Mouse (Mus musculus) neural tube, embryonic 14.5 days (tissue): ENCODE results near the gene Gm29427. TPM values are rescaled to one million over a fixed set of nuclear protein-coding genes. Genes with fewer than 3 reads are reported as not detected.

Experiments
- ATAC-seq: fragments of 200-750 bp; cut with Nextera tagmentation; 2 replicates; pipeline ENCODE4 v1.8.0; 2017; ENCODE audit warnings: low read depth, mild to moderate bottlenecking, moderate TSS enrichment, moderate library complexity
- H3K27ac ChIP-seq: fragments of 300-500 bp; sonication (generic); 2 replicates; pipeline ENCODE4 v1.5.1; 2014; ENCODE audit warnings: low read depth, mild to moderate bottlenecking, control low read depth, low read length, moderate library complexity, mixed read lengths
- H3K27me3 ChIP-seq: fragments of 300-500 bp; sonication (generic); 2 replicates; pipeline ENCODE4 v1.6.1; 2014; ENCODE audit warnings: low read length; ENCODE audit not compliant: control insufficient read depth, insufficient read depth
- H3K36me3 ChIP-seq: fragments of 300-500 bp; sonication (generic); 2 replicates; pipeline ENCODE4 v1.6.1; 2014; ENCODE audit warnings: low read length, mixed read lengths; ENCODE audit not compliant: control insufficient read depth, insufficient read depth
- H3K4me1 ChIP-seq: fragments of 300-500 bp; sonication (generic); 2 replicates; pipeline ENCODE4 v1.6.1; 2014; ENCODE audit warnings: low read length; ENCODE audit not compliant: control insufficient read depth, insufficient read depth
- H3K4me2 ChIP-seq: fragments of 300-500 bp; sonication (generic); 2 replicates; pipeline ENCODE4 v1.6.1; 2014; ENCODE audit warnings: mild to moderate bottlenecking, low read depth, low read length, control low read depth
- H3K4me3 ChIP-seq: fragments of 300-500 bp; sonication (generic); 2 replicates; pipeline ENCODE4 v1.5.1; 2014; ENCODE audit warnings: low read depth, low read length, control low read depth, mixed read lengths
- H3K9ac ChIP-seq: fragments of 300-500 bp; sonication (generic); replicated peaks from 2 replicates; pipeline ENCODE4 v1.6.1; 2014; ENCODE audit warnings: low read depth, mild to moderate bottlenecking, control low read depth, low read length, mixed read lengths
- H3K9me3 ChIP-seq: fragments of 300-500 bp; sonication (generic); 2 replicates; pipeline ENCODE4 v1.6.1; 2016; ENCODE audit warnings: low read length; ENCODE audit not compliant: control insufficient read depth
- WGBS: fragments of 180-500 bp; shearing (Covaris S2); extraction: QIAGEN DNeasy Blood & Tissue Kit; methylation state at CpG from one replicate; pipeline ENCODE4 v1.1.7; 2014; 5-methylcytosine and 5-hydroxymethylcytosine counted together
- polyA plus RNA-seq: library from polyadenylated mRNA; unstranded; fragments of >200 nt; fragmentation: Nextera tagmentation; extraction: Ambion mirVana; gene quantifications from 2 replicates; pipeline ENCODE4 v1.2.1, GENCODE M21; 2014

Gene Gm29427
- polyA plus RNA-seq, 1 experiment from 2014 or later = not detected

DNA sequence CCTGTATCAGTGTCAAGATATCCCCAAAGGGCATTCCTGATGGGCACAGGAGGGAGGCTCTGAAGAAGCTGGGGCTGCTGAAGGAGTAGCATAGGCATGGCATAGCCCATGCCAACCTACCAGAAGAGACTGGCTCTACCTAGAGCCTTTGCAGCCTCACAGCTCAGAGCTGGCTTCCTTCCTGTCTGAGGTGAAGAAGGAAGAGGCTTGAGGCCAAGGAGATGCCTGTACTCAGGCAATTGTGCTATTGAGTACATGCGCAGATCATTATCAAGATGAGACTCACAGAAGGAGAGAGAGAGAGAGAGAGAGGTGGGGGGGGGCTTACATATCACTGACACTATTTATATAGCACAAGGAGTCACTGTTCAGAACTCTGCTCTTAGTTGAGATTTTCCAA lies 28.2 kb upstream of the Gm29427 start:
- WGBS = 96% methylated on average over 1 of the region's 1 CpGs
- H3K9me3 ChIP-seq = no peaks in the 10 kb centered on the region
- no peak overlapping the region for H3K9ac ChIP-seq
- H3K4me1 ChIP-seq = no peaks in the 10 kb centered on the region
- no peaks in the 10 kb centered on the region for H3K27me3 ChIP-seq
- no peak overlapping the region for H3K4me2 ChIP-seq
- H3K4me3 ChIP-seq = no peak overlapping the region
- no peaks in the 10 kb centered on the region for H3K36me3 ChIP-seq
- H3K27ac ChIP-seq = no peak overlapping the region
- no peak for ATAC-seq

DNA sequence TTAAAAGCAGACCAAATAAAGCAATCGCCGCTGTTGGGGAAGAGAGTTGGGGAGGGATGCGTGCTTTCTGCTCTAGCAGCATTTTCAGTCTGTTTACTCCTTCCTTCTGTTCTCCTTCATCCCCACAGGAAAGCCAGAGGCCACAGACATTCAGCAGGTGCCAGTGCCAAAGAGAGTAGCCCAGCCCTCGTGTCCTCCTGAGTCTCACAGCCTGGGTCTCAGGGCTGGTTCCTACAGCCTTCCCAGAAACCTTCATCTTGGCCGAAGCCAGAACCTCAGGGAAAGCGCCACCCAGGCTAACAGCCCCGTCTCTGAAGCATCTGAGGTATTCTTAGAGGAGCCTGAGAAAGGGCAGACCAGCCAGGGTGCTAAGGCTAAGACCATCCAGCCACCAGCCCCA lies 26.6 kb upstream of the Gm29427 start:
- H3K4me2 ChIP-seq = no peak overlapping the region
- no peak for ATAC-seq
- no peaks in the 10 kb centered on the region for H3K36me3 ChIP-seq
- H3K9ac ChIP-seq = no peak overlapping the region
- H3K4me1 ChIP-seq = no peaks in the 10 kb centered on the region
- H3K4me3 ChIP-seq = no peak overlapping the region
- no peaks in the 10 kb centered on the region for H3K9me3 ChIP-seq
- WGBS = 91% methylated on average over 7 of the region's 7 CpGs
- H3K27ac ChIP-seq = no peak overlapping the region
- H3K27me3 ChIP-seq = no peaks in the 10 kb centered on the region

DNA sequence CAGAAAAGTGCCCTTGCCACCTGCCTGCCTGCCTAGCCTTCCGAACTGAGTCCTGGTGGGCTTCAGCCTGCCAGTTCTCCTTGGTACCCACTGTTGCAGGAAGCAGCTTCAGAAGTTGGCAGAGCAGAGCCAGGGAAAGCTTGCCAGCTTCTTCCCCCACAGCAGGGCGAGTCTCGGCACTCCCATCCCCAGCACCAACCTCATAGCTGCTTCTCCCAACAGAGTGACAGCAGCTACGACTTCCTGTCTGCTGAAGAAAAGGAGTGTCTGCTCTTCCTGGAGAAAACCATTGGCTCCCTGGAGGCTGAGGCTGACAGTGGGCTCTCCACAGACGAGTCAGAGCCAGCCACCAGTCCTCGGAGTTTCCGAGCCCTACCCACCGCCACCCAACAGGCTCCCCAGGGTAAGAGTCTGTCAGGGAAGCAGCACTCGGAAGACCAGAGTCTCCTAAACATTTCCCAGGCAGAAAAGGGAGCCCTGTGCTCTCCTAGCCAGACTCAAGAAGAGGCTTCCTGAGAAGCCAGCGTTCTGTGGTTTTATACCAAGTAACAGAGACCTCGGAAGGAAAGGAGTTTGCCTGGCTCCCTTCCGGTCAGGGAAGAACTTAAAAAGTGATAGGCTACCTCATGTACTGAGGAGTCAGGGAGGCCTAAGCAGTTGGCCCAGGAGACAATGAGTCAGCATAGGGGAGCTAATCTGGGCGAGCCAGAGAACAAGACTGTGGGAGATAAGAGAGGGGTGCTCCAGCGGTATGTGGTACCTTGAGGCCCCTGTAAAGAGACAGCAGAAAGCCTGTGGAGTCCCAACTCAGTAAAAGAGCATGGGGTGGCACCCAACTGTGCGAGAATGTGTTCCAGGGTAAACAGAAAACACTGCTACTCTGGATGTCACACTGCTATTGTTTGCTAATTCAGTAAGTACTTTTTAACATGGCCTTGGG lies 25.5 kb upstream of the Gm29427 start:
- WGBS = 69% methylated on average over 15 of the region's 15 CpGs
- no peak for ATAC-seq
- no peaks in the 10 kb centered on the region for H3K27me3 ChIP-seq
- no peak overlapping the region for H3K4me2 ChIP-seq
- no peak overlapping the region for H3K4me3 ChIP-seq
- H3K36me3 ChIP-seq = no peaks in the 10 kb centered on the region
- no peaks in the 10 kb centered on the region for H3K9me3 ChIP-seq
- no peak overlapping the region for H3K9ac ChIP-seq
- H3K27ac ChIP-seq = no peak overlapping the region
- H3K4me1 ChIP-seq = no peaks in the 10 kb centered on the region

DNA sequence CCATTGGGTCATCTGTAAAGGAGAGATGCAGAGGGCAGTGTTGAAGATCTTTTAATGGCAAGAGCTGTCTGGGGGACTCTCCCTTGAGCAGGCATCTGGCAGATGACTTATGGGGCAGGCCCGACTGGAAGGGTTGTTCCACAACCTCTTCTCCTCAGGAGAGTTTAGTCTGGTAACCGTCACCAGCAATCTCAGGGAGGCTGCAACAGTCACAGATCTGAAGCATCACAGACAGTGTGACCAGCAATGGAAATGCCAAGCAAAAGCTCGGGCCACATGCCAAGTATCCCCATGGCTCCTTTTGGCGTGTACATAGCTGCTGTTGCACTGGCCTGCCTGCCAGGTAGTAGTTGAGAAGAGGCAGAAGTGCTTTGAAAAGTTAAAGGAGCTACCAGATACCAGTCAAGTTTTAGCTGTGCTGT lies 24.6 kb upstream of the Gm29427 start:
- Histone ChIP-seq H3K9me3 (no peaks in the 10 kb centered on the region), H3K4me3 (no peak overlapping the region), H3K9ac (no peak overlapping the region), H3K4me1 (no peaks in the 10 kb centered on the region), H3K36me3 (no peaks in the 10 kb centered on the region), H3K27me3 (no peaks in the 10 kb centered on the region), H3K4me2 (no peak overlapping the region), H3K27ac (no peak overlapping the region)
- WGBS = 76% methylated on average over 4 of the region's 4 CpGs
- no peak for ATAC-seq

DNA sequence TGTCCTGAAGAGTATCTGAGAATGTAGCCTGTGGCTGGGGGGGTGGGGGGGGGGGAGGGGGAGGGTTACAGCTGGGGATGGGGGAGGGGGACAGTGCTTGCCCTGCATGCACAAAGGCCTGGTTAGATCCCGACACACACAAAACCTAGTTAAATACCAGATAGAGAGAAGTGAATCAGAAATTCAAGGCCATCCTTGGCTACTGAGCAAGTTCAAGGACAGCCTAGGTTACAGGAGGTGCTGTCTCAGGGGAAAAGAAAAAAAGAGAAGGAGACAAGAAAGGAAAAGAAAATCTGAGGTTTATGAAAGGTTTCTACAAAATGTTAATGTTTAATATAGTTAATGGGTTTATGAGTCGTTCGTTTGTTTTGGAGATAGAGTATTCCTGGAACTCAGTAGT lies 24.0 kb upstream of the Gm29427 start:
- Histone ChIP-seq H3K9ac (no peak overlapping the region), H3K4me1 (no peaks in the 10 kb centered on the region), H3K9me3 (no peaks in the 10 kb centered on the region), H3K27me3 (no peaks in the 10 kb centered on the region), H3K4me3 (no peak overlapping the region), H3K36me3 (no peaks in the 10 kb centered on the region), H3K4me2 (no peak overlapping the region), H3K27ac (no peak overlapping the region)
- no peak for ATAC-seq
- 75% methylated on average over 3 of the region's 3 CpGs for WGBS

DNA sequence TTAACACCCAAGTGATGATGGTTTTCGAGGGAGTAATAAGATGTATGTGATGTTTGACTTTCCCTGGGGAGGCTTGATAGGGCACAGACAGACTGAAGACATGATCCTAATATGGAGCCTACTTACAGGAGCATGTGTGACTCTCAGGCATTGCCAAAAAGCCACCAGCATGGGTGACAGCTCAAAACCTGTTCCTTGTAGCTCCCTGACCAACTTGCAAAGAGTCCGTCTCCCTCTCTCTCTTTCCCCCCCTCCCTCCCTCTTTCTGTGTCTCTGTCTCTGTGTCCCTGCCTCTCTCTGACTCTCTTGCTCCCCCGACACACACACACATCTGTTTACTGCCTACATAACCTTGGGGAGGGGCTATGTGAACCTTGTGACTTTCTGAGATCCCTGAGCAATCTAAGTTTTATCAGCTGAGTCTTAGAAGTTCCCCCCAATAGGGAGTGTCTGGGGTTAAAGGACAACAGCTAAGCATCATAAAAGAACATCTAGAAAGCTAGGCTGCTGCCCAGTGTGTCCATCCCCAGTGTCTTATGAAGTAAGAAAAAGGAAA lies 23.0 kb upstream of the Gm29427 start:
- Histone ChIP-seq H3K4me1 (no peaks in the 10 kb centered on the region), H3K27me3 (no peaks in the 10 kb centered on the region), H3K27ac (no peak overlapping the region), H3K4me2 (no peak overlapping the region), H3K9ac (no peak overlapping the region), H3K36me3 (no peaks in the 10 kb centered on the region), H3K4me3 (no peak overlapping the region), H3K9me3 (no peaks in the 10 kb centered on the region)
- ATAC-seq = no peak
- WGBS = 88% methylated on average over 3 of the region's 3 CpGs

DNA sequence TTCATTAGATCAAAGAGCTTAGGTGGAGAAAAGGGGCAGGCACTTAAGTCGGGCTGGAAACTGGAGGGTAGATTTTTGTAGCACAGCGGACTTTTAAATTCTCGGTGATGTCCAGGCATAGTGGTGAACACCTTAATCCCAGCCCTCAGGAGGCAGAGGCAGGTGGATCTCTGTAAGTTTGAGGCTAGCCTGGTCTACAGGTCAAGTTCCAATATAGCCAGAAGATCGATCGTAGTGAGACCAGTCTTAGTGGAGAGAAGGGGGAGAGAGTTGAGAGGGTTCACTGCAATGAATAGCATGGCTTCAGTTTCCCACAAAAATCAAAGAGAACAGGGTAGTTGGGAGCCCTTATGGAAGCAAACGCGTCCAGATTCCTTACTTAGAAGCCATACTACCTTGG lies 22.3 kb upstream of the Gm29427 start:
- 91% methylated on average over 7 of the region's 7 CpGs for WGBS
- H3K27ac ChIP-seq = no peak overlapping the region
- no peak overlapping the region for H3K9ac ChIP-seq
- no peak overlapping the region for H3K4me3 ChIP-seq
- H3K36me3 ChIP-seq = no peaks in the 10 kb centered on the region
- no peaks in the 10 kb centered on the region for H3K27me3 ChIP-seq
- no peaks in the 10 kb centered on the region for H3K9me3 ChIP-seq
- H3K4me2 ChIP-seq = no peak overlapping the region
- no peak for ATAC-seq
- H3K4me1 ChIP-seq = no peaks in the 10 kb centered on the region

DNA sequence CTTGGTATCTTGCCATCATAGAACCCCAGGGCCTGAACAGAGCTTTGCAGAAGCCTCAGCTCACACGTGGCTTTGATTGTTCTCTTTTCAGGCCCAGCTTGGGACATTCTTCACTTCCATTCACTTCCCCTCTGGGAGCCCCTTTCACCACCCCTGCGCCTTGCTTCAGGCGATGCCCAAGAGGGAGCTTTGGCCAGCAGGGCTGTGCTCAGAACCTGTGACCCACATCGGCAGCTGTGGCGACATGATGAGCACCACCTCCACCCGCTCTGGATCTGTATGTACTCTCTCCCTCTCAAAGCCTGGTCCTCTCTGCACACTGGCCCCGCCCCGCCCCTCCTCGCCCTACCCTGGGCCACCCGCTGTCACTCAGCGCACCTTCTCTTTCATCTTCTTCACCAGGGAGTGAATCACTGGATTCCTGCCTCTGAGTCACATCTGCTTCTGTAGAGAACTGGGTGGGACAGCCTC lies 21.8 kb upstream of the Gm29427 start:
- no peaks in the 10 kb centered on the region for H3K4me1 ChIP-seq
- no peaks in the 10 kb centered on the region for H3K9me3 ChIP-seq
- H3K4me3 ChIP-seq = no peak overlapping the region
- ATAC-seq = no peak
- H3K27me3 ChIP-seq = no peaks in the 10 kb centered on the region
- WGBS = 32% methylated on average over 11 of the region's 11 CpGs
- H3K9ac ChIP-seq = no peak overlapping the region
- H3K4me2 ChIP-seq = no peak overlapping the region
- no peak overlapping the region for H3K27ac ChIP-seq
- H3K36me3 ChIP-seq = no peaks in the 10 kb centered on the region

DNA sequence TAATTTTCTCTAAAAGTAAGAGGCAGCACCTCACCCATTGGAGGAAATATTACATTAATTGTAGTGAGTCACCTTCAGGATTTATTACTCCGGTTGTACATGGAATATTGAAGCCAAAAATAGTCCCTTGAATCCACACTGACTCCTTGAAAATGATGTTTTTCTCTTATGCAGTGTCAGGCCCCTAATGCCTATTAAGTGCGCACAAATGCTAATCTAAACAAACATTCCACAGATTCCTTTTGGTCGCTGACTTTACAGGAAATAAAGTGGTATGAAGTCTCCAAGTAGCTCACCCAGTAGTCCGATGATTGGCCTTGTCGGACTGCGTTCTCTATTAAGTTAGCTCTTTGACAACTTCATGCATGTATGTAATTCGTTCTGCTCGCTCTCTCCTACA lies 19.3 kb upstream of the Gm29427 start:
- H3K4me2 ChIP-seq = no peak overlapping the region
- WGBS = 83% methylated on average over 8 of the region's 8 CpGs
- H3K27ac ChIP-seq = no peak overlapping the region
- H3K9me3 ChIP-seq = no peaks in the 10 kb centered on the region
- H3K9ac ChIP-seq = no peak overlapping the region
- ATAC-seq = no peak
- no peaks in the 10 kb centered on the region for H3K36me3 ChIP-seq
- no peaks in the 10 kb centered on the region for H3K4me1 ChIP-seq
- H3K27me3 ChIP-seq = no peaks in the 10 kb centered on the region
- no peak overlapping the region for H3K4me3 ChIP-seq
